Mouse (Mus musculus): Measurements from ENCODE around the gene Ephb2. TPM values are rescaled to one million over a fixed set of nuclear protein-coding genes. Genes with fewer than 3 reads are reported as not detected.

Gene Ephb2
- polyA plus RNA-seq, 2 experiments from 2014 or later: not detected

- no peak for ATAC-seq
These were observed 138.5 kb downstream of the Ephb2 start for GRCm38 (mm10) chr4:136697325-136697724.

GRCm38 (mm10) chr4:136696381-136696925, 139.3 kb downstream of the Ephb2 start:
- no peak for ATAC-seq

- no peak for ATAC-seq
These were observed 140.1 kb downstream of the Ephb2 start for GRCm38 (mm10) chr4:136695696-136696095.

GRCm38 (mm10) chr4:136690034-136690433, 145.8 kb downstream of the Ephb2 start:
- no peak for ATAC-seq

GRCm38 (mm10) chr4:136688113-136688512, 147.7 kb downstream of the Ephb2 start:
- ATAC-seq: no peak

- ATAC-seq: no peak
These were observed 150.3 kb downstream of the Ephb2 start for GRCm38 (mm10) chr4:136685431-136685869.

GRCm38 (mm10) chr4:136684485-136684884, 151.3 kb downstream of the Ephb2 start:
- ATAC-seq: no peak

- no peak for ATAC-seq
These were observed 155.1 kb downstream of the Ephb2 start for GRCm38 (mm10) chr4:136680641-136681040.

- ATAC-seq: no peak
These were observed 156.6 kb downstream of the Ephb2 start for GRCm38 (mm10) chr4:136679221-136679620.

GRCm38 (mm10) chr4:136678480-136678879, 157.3 kb downstream of the Ephb2 start:
- ATAC-seq: no peak

GRCm38 (mm10) chr4:136675439-136675838, 160.3 kb downstream of the Ephb2 start:
- ATAC-seq: no peak

GRCm38 (mm10) chr4:136672335-136673090, 163.3 kb downstream of the Ephb2 start:
- ATAC-seq: no peak

GRCm38 (mm10) chr4:136667757-136668156, 168.0 kb downstream of the Ephb2 start:
- no peak for ATAC-seq

- ATAC-seq: no peak
These were observed 169.8 kb downstream of the Ephb2 start for GRCm38 (mm10) chr4:136666002-136666401.

- ATAC-seq: no peak
These were observed 170.7 kb downstream of the Ephb2 start for GRCm38 (mm10) chr4:136665068-136665467.

- ATAC-seq: no peak
These were observed 177.9 kb downstream of the Ephb2 start for GRCm38 (mm10) chr4:136657914-136658313.

GRCm38 (mm10) chr4:136653692-136654234, 182.0 kb downstream of the Ephb2 start:
- no peak for ATAC-seq

- ATAC-seq: no peak
These were observed 182.8 kb downstream of the Ephb2 start for GRCm38 (mm10) chr4:136653019-136653418.

- no peak for ATAC-seq
These were observed 183.3 kb downstream of the Ephb2 start for GRCm38 (mm10) chr4:136652528-136652910.

GRCm38 (mm10) chr4:136651882-136652527, 183.8 kb downstream of the Ephb2 start:
- no peak for ATAC-seq

- no peak for ATAC-seq
These were observed 184.4 kb downstream of the Ephb2 start for GRCm38 (mm10) chr4:136651357-136651811.

- no peak for ATAC-seq
These were observed 185.5 kb downstream of the Ephb2 start for GRCm38 (mm10) chr4:136650261-136650660.

- ATAC-seq: no peak
These were observed 186.2 kb downstream of the Ephb2 start for GRCm38 (mm10) chr4:136649480-136650196.
